ENCODE assay signal across 28 mouse cellular contexts in genomic region chr5:50260417-50260816, GRCm38 (mm10).
"Had no signal": no experiment of that assay in that cellular context is flagged by ENCODE, and none has a peak within 500 bp of the region (broad histone marks: within the 10 kb centered on the region; RNA-seq: fewer than 3 reads in every experiment).

No protein-coding gene starts in this region.

- H3K27me3 ChIP-seq: heart, embryonic 12.5 days; hindbrain, embryonic 12.5 days; intestine, embryonic 15.5 days; limb, embryonic 12.5 days; liver, embryonic 13.5 days; liver, embryonic 15.5 days had no signal

- H3K4me3 ChIP-seq: gastrocnemius, adult 2 months; heart, embryonic 10.5 days; heart, embryonic 12.5 days; hindbrain, embryonic 10.5 days; hindbrain, embryonic 12.5 days; intestine, embryonic 15.5 days; layer of hippocampus, adult 2 months; left cerebral cortex, adult 2 months; limb, embryonic 10.5 days; limb, embryonic 12.5 days; liver, embryonic 13.5 days; liver, embryonic 15.5 days had no signal

- H3K36me3 ChIP-seq: heart, embryonic 10.5 days; heart, embryonic 12.5 days; hindbrain, embryonic 10.5 days; hindbrain, embryonic 12.5 days; intestine, embryonic 15.5 days; limb, embryonic 10.5 days; limb, embryonic 12.5 days; liver, embryonic 13.5 days; liver, embryonic 15.5 days had no signal

- ATAC-seq: hindbrain, embryonic 16.5 days; inflammation-experienced regulatory T-cells, adult 6 months; intestine, embryonic 15.5 days; intestine, postnatal 0 days had no signal

- DNase-seq: gastrocnemius, adult 2 months; gastrocnemius, postnatal 10 days; gastrocnemius, postnatal 25 days; heart, adult 18-20 months; heart, postnatal 10 days; heart, postnatal 4 days; kidney, adult 18-20 months; kidney, adult 8-10 months; kidney, postnatal 10 days; kidney, postnatal 25 days; kidney, postnatal 4 days; liver; liver, embryonic 13.5 days had no signal

- H3K9me3 ChIP-seq: heart, embryonic 10.5 days; heart, embryonic 12.5 days; hindbrain, embryonic 10.5 days; hindbrain, embryonic 12.5 days; intestine, embryonic 15.5 days; limb, embryonic 10.5 days; limb, embryonic 12.5 days; liver, embryonic 13.5 days; liver, embryonic 15.5 days had no signal

- H3K4me1 ChIP-seq: heart, embryonic 10.5 days; heart, embryonic 12.5 days; hindbrain, embryonic 10.5 days; hindbrain, embryonic 12.5 days; intestine, embryonic 15.5 days; limb, embryonic 10.5 days; limb, embryonic 12.5 days; liver, embryonic 13.5 days; liver, embryonic 15.5 days had no signal

- H3K4me2 ChIP-seq: heart, embryonic 12.5 days; hindbrain, embryonic 12.5 days; hindbrain, embryonic 14.5 days; intestine, embryonic 15.5 days; limb, embryonic 12.5 days; liver, embryonic 11.5 days; liver, embryonic 13.5 days; liver, embryonic 15.5 days had no signal

- H3K9ac ChIP-seq: heart, embryonic 12.5 days; hindbrain, embryonic 12.5 days; hindbrain, embryonic 14.5 days; intestine, embryonic 15.5 days; limb, embryonic 12.5 days; liver, embryonic 13.5 days; liver, embryonic 15.5 days had no signal

- H3K27ac ChIP-seq: gastrocnemius, adult 2 months; heart, embryonic 10.5 days; hindbrain, embryonic 10.5 days; hindbrain, embryonic 12.5 days; hindbrain, embryonic 14.5 days; intestine, embryonic 15.5 days; layer of hippocampus, adult 2 months; left cerebral cortex, adult 2 months; limb, embryonic 10.5 days; limb, embryonic 12.5 days; liver, embryonic 13.5 days; liver, embryonic 15.5 days had no signal
